Mouse (Mus musculus) ES-E14 (cell line): Measurements from ENCODE around the gene Cwc25.

Source experiments
- CHD2 ChIP-seq: IDR thresholded peaks from 2 replicates; pipeline ENCODE4 v1.6.1; 2014; ENCODE audit warnings: mild to moderate bottlenecking, low read depth, low read length, inconsistent platforms
- MAFK ChIP-seq: IDR thresholded peaks from 2 replicates; pipeline ENCODE4 v1.6.1; 2014; ENCODE audit warnings: mild to moderate bottlenecking, low read depth, low read length, inconsistent platforms; ENCODE audit not compliant: insufficient read depth
- ZC3H11A ChIP-seq: IDR thresholded peaks from 2 replicates; pipeline ENCODE4 v1.6.1; 2012; ENCODE audit warnings: low read depth, mild to moderate bottlenecking, inconsistent platforms, low read length, borderline replicate concordance
- ZNF384 ChIP-seq: IDR thresholded peaks from 2 replicates; pipeline ENCODE4 v1.6.1; 2012; ENCODE audit warnings: low read depth, low read length, inconsistent platforms

DNA sequence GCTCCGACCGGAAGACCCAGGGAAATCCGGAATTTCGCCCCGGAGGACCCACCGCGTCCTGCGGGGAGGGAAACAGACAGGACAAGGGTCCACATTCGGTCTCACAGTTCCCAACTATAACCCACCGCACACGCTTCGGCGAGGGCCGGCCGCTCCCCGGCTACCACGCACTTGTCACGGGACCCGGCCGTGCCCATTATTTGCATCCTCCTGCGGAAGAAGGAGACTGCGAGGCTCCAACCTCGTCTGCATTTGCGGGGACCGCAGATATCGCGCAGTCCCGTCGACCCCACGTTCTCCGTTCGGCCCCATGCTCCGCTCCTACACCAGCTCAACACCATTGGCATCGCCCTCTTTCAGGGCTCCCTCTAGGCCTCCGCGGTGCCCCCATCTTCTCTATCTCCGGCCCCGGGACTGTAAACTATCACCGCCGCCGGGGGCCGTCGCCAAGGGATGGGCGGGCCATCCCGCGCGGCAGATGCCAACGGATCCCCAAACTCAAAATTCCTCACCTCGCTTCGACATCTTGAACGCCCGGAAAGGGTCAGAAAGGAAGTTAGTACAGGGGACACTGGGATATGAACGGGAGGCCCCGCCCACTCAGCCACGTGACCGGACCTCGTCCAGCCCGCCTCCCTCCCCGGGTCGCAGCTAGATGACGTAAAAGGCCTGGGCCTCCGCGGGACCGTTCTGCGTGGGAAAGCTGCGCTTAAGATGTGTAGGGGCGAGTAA is 15.6 kb upstream of the Cwc25 start, which contains the start of gene Rpl23:
- no peak for TF ChIP-seq CHD2
- TF ChIP-seq MAFK: no peak
- TF ChIP-seq ZNF384: no peak
- no peak for TF ChIP-seq ZC3H11A
